Mouse (Mus musculus): ENCODE results near the gene Oser1.
A peak's percentile ranks its signal among the peaks of the same experiment; 100 is the strongest.
"Not testable (repeated sequence)": the region's sequence is repeated elsewhere in the genome, so short reads cannot be mapped to it uniquely, and the experiment has no call there.

The Oser1 gene

DNA sequence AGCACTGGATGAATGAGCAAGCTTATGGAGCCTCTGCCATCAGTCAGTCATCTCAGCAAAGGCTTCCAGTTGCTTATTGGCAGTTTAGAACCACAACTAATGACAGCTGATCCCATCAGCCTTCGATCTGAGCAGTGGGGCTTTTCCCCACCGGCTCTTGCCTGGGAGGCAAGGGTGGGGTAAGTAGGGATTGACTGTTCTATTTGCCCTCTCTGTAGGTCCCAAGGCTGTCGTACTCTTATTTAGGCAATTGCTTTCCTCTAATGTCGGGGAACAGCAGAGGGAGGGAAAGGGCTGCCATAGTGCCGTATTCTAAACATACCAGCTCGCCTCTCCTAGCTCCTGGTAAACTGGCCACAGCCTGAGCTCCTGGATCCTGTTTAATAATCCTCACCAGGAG, at the start of gene Oser1:
Oser1 (minus strand) TSS at position 101 of the 400 bp plus-strand sequence.
- no peak for DNase-seq (ENCODE audit: low read depth, low spot score)

- DNase-seq (ENCODE audit: low read depth, low spot score), result peak; percentile 98
Observed at GRCm38 (mm10) chr2:163472466-163472851, 48.0 kb upstream of the Oser1 start, which contains the start of gene Fitm2. Gene Fitm2, minus strand, starts transcription at chr2:163472629.

- DNase-seq (ENCODE audit: low read depth, low spot score), result peak; percentile 53
Observed at GRCm38 (mm10) chr2:163471710-163472465, 47.4 kb upstream of the Oser1 start.

- DNase-seq (ENCODE audit: low read depth, low spot score), result peak; percentile 40
Observed at GRCm38 (mm10) chr2:163471136-163471535, 46.6 kb upstream of the Oser1 start.

DNA sequence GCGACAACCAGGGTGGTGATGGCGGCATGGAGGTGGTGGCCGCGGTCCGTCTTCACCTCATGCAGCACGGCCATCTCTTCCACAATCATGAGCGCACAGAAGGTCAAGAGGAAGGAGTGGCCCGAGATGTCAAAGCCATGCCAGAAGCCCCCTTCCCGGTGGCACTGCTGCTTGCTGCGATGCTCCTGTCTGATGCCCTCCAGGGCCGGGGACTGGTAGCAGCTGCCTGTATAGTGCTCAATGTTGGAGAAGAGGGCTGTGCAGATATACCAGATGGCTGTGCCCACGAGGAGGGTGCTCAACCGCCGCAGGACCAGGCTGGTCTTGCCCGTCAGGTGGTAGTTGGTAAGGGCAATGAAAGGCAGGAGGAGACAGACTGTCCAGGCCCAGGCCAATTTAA, 45.2 kb upstream of the Oser1 start:
- no peak for DNase-seq (ENCODE audit: low read depth, low spot score)

DNA sequence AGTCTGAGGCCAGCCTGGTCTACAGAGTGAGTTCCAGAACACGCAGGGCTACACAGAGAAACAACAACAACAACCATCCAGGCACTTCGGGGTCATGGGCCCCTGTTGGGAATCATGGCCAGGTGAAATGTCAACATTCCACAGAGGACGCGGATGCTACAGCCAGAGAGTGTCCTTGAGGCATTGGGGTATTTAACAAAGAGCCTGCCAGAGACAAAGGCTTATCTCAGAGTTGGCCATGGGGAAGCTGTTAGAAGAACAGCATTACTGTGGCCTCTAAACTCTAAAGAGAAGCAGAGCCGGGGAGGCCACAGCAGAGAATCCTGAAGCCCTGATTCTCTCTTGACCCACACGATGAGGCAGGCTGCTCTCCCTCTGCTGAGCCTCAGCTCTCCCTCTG, 44.4 kb upstream of the Oser1 start:
- no peak for DNase-seq (ENCODE audit: low read depth, low spot score)

- DNase-seq (ENCODE audit: low read depth, low spot score), result no peak
Observed at GRCm38 (mm10) chr2:163467585-163467984, 43.1 kb upstream of the Oser1 start.

GRCm38 (mm10) chr2:163466771-163467170, 42.3 kb upstream of the Oser1 start:
- no peak for DNase-seq (ENCODE audit: low read depth, low spot score)

DNA sequence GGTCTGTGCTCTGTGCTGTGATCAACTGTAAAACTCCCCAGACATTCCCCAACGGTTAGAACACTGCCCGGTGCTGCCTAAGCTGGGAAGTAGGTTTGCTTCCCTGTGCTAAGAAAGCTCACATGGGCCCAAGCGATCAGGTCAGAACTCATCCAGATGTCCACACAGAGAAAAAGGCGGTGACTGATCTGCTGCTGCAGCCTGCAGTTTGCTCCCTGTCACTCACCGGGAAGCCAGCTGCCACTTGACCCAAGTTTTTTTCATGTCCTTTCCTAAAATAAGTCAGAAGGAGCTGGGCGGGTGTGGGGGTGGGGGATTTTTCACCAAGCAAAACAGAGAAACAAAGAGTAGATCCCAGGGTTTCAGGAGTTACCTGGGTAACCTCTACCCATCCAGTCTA, 40.1 kb upstream of the Oser1 start:
- peak; percentile 63 for DNase-seq (ENCODE audit: low read depth, low spot score)

GRCm38 (mm10) chr2:163463998-163464397, 39.5 kb upstream of the Oser1 start:
- peak; percentile 52 for DNase-seq (ENCODE audit: low read depth, low spot score)

GRCm38 (mm10) chr2:163463251-163463769, 38.8 kb upstream of the Oser1 start:
- no peak for DNase-seq (ENCODE audit: low read depth, low spot score)

DNA sequence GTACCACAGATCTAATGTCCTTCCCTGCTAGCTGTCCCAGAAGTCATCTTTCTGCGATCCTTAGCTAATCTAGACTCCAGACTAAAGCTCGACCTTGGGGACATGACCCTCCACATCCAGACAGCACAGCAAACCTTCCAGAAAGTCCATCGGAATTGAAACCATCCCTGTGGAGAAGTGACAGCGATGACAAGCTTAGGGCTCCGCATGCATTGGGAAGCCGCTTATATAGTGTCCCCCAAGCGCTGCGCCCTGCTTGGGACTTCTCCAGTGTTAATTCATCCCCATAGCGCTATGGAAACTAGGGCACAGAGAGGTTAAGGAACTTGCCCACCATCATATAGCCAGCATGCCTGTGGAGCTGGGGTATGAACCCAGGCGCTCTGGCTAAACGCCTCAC, 38.3 kb upstream of the Oser1 start:
- no peak for DNase-seq (ENCODE audit: low read depth, low spot score)

- DNase-seq (ENCODE audit: low read depth, low spot score), result no peak
Observed at GRCm38 (mm10) chr2:163462386-163462785, 37.9 kb upstream of the Oser1 start.

DNA sequence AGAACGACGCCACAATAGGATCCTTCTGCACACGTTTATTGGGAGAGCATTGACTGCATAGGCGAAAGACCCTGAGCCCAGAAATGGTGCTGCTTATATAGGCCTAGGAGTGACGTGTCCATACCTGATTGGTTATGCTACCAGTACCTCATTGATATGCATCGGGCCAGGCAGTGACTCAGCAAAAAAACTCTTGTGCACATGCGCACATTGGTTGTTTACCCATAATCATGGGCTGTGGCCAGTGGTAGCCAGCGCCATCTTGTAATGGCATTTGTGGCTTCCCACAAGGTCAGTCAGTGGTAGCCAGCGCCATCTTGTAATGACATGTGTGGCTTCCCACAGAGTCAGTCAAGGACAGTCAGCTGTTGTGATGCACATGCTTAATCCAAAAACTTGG, 36.8 kb upstream of the Oser1 start:
- DNase-seq (ENCODE audit: low read depth, low spot score), result not testable (repeated sequence)

- DNase-seq (ENCODE audit: low read depth, low spot score), result no peak
Observed at GRCm38 (mm10) chr2:163460622-163461021, 36.1 kb upstream of the Oser1 start.

DNA sequence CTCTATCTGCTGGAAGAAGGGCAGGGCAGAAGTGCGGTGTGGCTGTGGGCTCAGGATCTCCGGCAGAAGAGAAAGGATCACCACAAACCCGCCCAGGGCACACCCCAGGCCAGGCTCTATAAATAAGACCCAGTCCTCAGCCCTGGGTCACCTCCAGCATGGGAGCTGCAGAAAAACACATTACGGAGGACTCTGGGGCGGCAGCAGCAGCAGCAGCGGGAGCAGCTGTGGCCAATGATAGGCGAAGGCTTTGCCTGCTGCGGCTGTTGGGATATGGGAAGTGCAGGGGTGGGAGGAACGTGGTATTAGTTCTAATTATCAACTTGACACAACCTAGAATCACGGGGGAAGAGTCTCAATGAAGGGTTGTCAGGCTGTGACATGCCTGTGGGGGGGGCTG, 34.9 kb upstream of the Oser1 start:
- peak; percentile 76 for DNase-seq (ENCODE audit: low read depth, low spot score)

- peak; percentile 81 for DNase-seq (ENCODE audit: low read depth, low spot score)
Observed at GRCm38 (mm10) chr2:163458539-163459265, 34.2 kb upstream of the Oser1 start.

DNA sequence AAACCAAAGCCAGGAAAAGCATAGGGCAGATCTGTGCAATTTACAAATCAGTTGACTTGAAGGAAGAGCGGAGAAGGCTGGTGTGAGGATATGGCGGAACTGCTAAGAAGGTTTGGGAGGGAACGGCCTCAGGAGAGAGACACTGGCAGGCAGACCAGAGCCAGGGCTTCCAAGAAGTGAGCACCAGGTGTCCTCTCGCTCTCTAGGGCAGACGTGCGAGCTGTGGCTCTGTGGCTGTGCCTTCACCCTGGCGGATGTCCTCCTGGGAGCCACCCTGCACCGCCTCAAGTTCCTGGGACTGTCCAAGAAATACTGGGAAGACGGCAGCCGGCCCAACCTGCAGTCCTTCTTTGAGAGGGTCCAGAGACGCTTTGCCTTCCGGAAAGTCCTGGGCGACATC, 28.9 kb upstream of the Oser1 start:
- no peak for DNase-seq (ENCODE audit: low read depth, low spot score)

- no peak for DNase-seq (ENCODE audit: low read depth, low spot score)
Observed at GRCm38 (mm10) chr2:163452738-163453137, 28.2 kb upstream of the Oser1 start.

GRCm38 (mm10) chr2:163450668-163451295, 26.3 kb upstream of the Oser1 start:
- DNase-seq (ENCODE audit: low read depth, low spot score), result no peak

- DNase-seq (ENCODE audit: low read depth, low spot score), result no peak
Observed at GRCm38 (mm10) chr2:163449276-163449675, 24.8 kb upstream of the Oser1 start.

DNA sequence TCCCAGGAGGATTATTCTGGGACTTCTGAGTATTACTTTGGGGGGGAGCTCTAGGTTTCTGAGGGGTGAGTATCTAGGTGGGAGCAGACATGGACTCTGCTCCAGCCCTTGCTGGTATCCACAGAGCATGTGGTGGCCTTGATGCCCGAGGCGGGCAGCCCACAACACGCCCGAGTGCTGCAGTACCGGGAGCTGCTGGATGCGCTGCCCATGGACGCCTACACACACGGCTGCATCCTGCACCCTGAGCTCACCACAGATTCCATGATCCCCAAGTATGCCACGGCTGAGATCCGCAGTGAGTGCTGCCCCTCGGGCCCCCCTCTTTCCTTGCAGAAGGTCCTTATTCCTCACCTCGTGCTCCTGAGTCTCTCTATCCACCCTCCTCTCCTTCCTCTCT, 22.9 kb upstream of the Oser1 start:
- DNase-seq (ENCODE audit: low read depth, low spot score), result no peak
